In the genomic region with DNA sequence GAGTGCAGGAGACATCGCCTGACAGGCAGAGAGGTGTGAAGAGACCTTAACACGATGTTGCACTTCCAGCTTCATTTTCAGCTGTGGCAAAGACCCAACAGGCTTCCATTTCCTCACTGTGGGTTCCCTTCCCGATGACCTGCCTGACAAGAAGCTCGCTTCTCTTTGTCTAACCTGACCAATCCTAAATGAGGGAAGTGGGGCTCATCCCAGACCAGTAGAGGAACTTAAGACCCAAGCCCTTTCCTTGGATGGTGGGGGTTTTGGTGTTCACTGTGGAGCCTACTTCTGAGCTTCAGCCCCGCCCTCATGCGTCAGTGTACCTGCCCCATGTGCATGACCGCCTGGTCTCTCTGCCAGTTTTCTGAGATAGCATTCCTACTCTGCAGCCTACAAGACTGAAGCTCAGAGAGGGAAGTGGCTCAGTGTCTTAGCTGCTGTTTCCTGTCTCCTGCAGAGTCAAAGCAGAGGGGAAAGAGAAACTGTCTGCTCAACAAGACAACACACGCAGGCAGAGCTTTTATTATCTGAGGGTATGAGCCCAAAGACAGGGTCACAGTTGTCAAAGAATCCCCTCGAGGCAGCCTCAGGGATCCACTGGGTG, we compare ENCODE assay signal across 12 mouse cellular contexts. TPM values are rescaled to one million over a fixed set of nuclear protein-coding genes. Genes with fewer than 3 reads are reported as not detected.
DNase-seq lines count a peak whose midpoint lies in the region; ATAC-seq and TF ChIP-seq lines count a peak whose summit lies in the region.
"Had no signal": no experiment of that assay in that cellular context is flagged by ENCODE, and none has a peak within 500 bp of the region (broad histone marks: within the 10 kb centered on the region; RNA-seq: fewer than 3 reads in every experiment).

No protein-coding gene starts in this region.

- TF ChIP-seq POLR2A in kidney, adult 2 months (IDR thresholded peaks at IDR 0.05; ENCODE audit: low read depth, low read length) = no peak

- no peak overlapping the region for H3K27ac ChIP-seq in kidney, adult 2 months (ENCODE audit: insufficient read depth, low read depth, low read length)
- H3K27ac ChIP-seq: forebrain, embryonic 13.5 days; intestine, embryonic 15.5 days had no signal

- no peak overlapping the region for H3K4me3 ChIP-seq in kidney, adult 2 months (ENCODE audit: insufficient read depth, low read depth, low read length)
- H3K4me3 ChIP-seq: forebrain, embryonic 13.5 days; intestine, embryonic 15.5 days had no signal

- WGBS in kidney, adult 2 months = 74% methylated on average over 9 of the region's 9 CpGs

- H3K27me3 ChIP-seq in kidney, adult 2 months (replicated peaks; ENCODE audit: control insufficient read depth, insufficient read depth, low read length) = no peaks in the 10 kb centered on the region
- H3K27me3 ChIP-seq: forebrain, embryonic 13.5 days; intestine, embryonic 15.5 days had no signal

- no peaks in the 10 kb centered on the region for H3K4me1 ChIP-seq in kidney, adult 2 months (ENCODE audit: control insufficient read depth, insufficient read depth, low read length)
- H3K4me1 ChIP-seq: forebrain, embryonic 13.5 days; intestine, embryonic 15.5 days had no signal

- H3K36me3 ChIP-seq in kidney, adult 2 months (ENCODE audit: control insufficient read depth, insufficient read depth, low read length) = no peaks in the 10 kb centered on the region
- H3K36me3 ChIP-seq: intestine, embryonic 15.5 days had no signal

- peak; percentile 92 for ATAC-seq in megakaryocyte progenitor cell, adult 5-6 weeks (replicated peaks; ENCODE audit: poor library complexity)
- ATAC-seq: forebrain, embryonic 13.5 days; intestine, embryonic 15.5 days had no signal

- DNase-seq in kidney, adult 2 months = peak; percentile 29
- no peak for DNase-seq in kidney, adult 18-20 months
- peak; percentile 40 for DNase-seq in CD4-positive, CD25-positive, alpha-beta regulatory T cell, adult 2 months (ENCODE audit: low read depth, low spot score)
- peak; percentile 6 for DNase-seq in T-cell, adult 2 months (ENCODE audit: low spot score)
- no peak for DNase-seq in ovary, postnatal 14 days (ENCODE audit: low spot score)
- no peak for DNase-seq in cerebellum, adult 9-10 months
- DNase-seq: cerebellum, adult 11-12 months had no signal

- TF ChIP-seq CTCF in kidney, adult 2 months (conservative IDR thresholded peaks at IDR 0.05; ENCODE audit: insufficient read depth, insufficient read length, low read depth, low read length) = no peak

RNA-seq across cellular contexts. Expression of a gene that starts 8.9 kb away (rescaled TPM):
- not detected in 2 replicates for polyA plus RNA-seq in kidney, adult 2 months (2012; rRNA removed)
- total RNA-seq in megakaryocyte progenitor cell, adult 5-6 weeks (2015) = 0.20 TPM in 1 of 2 replicates, not detected in the other
- not detected in 2 replicates for total RNA-seq in megakaryocyte progenitor cell, adult 5-6 weeks (2017)
- polyA plus RNA-seq: heart, embryonic 14.5 days; intestine, embryonic 15.5 days; liver, embryonic 16.5 days had no signal

RNA-seq across cellular contexts. Expression of a gene that starts 51.3 kb away (rescaled TPM):
- polyA plus RNA-seq in kidney, adult 2 months (2012; rRNA removed) = 4.9 and 6.9 TPM in 2 replicates
- total RNA-seq in megakaryocyte progenitor cell, adult 5-6 weeks (2015) = 5.2 and 6.9 TPM in 2 replicates
- total RNA-seq in megakaryocyte progenitor cell, adult 5-6 weeks (2017) = 2.8 and 5.2 TPM in 2 replicates

Comparison
In these comparisons a context has a peak if more than half of its experiments do, and no peak if none do; other contexts are left out.
1. DNase-seq: peak in kidney, adult 2 months (single experiment), CD4-positive, CD25-positive, alpha-beta regulatory T cell, adult 2 months (single experiment) and T-cell, adult 2 months (single experiment); none in kidney, adult 18-20 months (single experiment), ovary, postnatal 14 days (single experiment) and cerebellum, adult 9-10 months (single experiment).